Mouse (Mus musculus): Measurements from ENCODE around the gene 2010300C02Rik. TPM values are rescaled to one million over a fixed set of nuclear protein-coding genes. Genes with fewer than 3 reads are reported as not detected.
"Not testable (repeated sequence)": the region's sequence is repeated elsewhere in the genome, so short reads cannot be mapped to it uniquely, and the experiment has no call there.

Gene 2010300C02Rik
- total RNA-seq, 2 experiments from 2014 or later = 260 to 286 TPM

DNA sequence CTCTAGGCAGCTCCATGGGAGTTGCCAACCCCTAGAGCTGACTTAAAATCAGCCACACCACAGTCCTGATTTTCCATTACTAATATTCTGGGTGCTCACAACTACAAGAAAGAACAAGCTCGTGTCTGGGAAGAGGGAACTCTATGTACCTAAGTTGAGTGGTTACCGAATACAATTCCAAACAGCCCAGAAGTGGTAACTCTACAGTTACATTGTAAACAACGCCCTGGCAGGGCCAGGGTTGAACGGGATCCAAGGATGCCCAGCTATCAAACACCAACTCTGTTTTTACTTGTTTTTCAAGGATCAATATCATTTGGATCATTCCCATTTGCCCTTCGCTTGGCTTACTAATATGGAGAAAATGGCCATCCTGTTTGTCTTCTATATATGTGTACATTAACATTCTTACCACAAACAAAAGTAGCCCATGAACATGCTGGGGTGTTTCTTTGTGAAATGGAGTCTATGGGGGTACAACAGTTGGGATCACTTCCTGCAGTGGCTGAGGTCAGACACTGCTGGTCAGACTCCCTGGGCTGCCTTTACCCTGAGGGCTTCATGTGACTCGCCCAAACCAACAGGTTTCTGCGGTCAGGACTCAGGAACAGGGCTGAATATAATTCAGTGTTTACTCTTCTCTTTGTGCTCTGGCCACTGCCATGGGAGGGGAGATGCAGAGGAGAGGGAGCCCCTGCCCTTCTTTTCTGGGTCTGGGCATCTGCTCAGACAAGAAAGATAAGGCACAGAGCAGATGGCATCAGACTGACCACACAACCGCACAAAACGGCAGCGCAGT, 89.3 kb downstream of the 2010300C02Rik start:
- DNase-seq (ENCODE audit: low spot score in 2 of 2) = no peak

DNA sequence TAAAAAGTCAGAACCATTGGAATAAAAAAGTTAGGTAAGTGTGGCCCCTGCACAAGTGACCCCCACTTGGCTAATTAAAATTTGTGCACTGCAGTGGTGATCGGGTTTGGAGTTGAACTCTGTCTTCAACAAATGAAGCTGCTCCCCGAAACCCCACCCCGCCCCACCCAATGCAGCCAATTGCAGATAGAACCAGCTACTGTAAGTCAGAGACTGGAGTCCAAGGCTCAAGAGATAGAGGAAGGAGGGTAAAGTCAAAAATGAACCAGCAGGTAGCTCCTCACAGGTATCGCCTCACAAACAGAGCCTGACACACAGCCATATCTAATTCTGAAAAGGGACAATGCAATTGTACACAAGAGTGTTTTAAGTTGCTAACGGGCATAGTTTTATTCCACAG, 90.0 kb downstream of the 2010300C02Rik start:
- DNase-seq (ENCODE audit: low spot score in 2 of 2) = no peak

DNA sequence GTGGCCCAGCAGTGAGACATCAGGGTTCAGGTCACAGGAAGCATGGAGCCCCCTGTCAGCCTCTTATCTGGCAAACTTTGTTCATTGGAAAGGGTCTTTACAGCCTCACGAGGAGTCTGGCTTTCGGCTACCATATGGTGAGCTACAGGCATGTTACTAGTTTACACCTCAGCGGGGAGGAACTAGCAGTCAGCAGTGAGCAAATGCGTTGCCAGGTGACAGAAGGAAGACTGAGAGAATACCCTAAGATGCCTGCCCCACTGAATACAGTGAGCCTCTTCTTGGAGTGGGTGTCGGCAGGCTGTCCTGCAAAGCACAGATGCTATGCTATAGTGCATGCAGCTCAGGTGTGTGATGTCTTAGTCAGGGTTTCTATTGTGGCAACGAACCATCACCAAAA, 91.1 kb downstream of the 2010300C02Rik start:
- DNase-seq (ENCODE audit: low spot score in 2 of 2) = no peak

DNA sequence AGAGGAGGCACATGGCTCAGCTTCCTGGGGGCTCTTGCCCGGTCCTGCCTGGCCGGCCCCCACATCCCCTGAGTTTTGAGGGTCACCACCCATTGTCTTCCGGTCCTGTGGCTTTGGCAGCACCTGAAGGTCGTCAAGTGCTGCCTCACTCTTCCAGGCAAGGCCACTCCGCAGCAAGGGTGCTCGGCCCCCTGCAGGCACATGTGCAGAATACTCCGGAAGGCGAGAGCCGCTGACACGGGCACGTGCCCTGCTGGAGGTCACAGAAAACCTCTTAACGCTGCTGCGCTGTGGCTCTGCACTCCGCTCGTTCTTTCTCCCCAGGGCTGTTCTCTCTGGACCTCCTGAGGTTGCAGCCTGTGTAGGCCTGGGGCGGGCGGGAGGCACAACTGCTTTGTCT, 95.7 kb downstream of the 2010300C02Rik start:
- no peak for DNase-seq (ENCODE audit: low spot score in 2 of 2)

DNA sequence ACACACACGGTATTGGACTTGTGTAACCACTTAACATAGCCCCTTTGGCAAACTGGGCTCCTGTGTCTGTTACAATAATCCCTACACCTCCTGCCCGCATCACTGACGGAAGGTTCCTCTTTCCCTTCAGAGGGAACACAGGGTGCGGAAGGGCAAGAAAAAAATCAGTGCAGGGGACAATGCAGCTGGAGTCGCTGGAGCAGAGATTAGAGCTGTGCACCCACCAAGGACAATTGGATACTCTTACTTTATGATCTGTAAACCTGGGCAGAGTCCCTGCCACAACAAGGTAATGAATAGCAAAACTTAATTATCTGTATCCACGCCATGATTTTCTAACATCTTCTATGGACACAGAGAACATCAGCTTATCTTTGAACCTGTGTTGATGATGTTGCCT, 97.8 kb downstream of the 2010300C02Rik start:
- DNase-seq (ENCODE audit: low spot score in 2 of 2) = no peak

DNA sequence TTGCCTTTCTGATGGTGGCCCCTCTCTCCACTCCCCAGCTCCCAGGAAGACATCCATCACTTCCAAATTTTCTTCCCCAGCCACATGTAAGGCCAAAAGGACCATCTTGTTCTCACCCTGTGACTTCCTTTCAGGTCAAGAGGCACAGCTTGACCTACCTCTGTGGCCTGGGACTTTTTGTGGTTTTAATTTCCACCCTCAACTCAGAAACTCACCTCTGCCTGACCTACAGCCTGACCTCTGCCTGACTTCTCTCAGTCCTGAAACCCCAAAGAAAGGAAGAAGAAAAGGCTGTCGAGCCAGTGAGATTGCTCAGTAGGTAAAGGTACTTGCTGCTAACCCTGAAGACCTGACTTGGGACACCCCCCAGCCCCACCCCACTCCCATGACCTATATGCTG, 100.3 kb downstream of the 2010300C02Rik start:
- no peak for DNase-seq (ENCODE audit: low spot score in 2 of 2)

DNA sequence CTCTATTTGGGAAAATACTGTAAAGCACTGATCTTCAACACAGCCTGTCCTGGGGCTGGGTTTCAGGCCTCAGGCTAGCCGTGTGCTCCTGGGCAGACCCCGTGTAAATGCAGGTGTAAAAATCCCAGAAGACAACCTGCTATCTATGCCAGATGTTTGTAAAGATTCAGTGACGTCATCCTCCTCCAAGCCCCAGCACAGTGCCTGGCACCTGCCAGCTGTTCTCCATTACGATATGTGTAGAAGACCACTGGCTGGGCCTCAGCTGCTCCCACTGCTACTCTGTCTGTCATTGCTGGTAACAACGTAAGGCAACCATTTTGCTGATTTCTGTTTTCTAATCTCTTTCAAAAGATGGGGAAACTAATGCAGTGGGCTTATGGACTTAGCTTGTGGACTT, 102.8 kb downstream of the 2010300C02Rik start:
- no peak for DNase-seq (ENCODE audit: low spot score in 2 of 2)

DNA sequence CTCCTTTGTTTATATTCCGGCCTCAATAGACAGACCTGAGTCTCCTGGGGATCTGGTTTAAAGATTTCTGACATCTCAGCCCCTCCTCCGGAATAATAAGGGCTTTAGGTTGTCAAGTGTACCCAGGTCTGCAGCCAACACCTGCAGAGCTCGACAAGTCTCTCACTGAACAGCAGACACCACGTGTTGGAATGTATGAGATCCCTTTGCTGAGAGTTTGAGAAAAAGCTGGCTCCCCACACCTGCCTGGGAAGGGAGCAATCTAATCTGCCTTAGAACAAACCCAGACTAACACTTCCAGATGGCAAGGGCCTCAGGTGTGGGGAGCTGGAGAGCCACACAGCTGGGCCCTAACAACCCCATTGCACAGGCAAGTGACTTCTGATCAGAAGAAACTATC, 103.3 kb downstream of the 2010300C02Rik start:
- DNase-seq (ENCODE audit: low spot score in 2 of 2) = no peak

DNA sequence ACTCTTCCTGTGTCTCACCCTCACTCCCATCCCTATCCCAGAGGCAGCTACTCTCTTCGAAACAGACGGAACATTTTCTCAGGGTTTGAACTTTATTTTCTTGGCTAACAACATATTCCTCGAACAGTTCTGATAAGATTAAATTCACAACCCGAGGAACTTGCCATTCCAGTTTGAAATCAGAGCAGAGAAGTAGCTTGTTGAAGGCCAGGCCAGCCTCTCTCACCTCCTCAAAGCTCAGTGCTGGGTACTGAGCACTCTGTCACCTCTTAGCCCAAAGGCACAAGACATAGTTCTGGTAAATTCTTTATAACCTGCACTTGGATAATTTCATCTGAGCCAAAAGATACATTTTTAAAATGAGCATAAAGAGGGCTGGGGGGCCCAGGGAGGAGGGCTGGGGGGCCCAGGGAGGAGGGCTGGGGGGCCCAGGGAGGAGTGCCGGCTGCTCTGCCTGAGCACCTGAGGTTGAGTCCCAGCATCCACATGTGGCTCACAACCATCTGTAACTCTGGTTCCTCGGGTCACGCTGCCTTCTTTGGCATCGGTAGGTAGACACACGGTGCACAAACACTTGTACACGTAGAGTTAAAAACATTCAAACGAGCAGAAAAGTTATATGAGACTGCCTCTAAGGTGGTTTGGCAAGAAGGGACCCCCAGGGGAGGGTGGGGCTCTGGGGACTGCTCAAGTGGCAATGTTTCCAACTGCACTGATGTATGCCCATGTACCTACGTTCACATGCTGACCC, 104.4 kb downstream of the 2010300C02Rik start:
- no peak for DNase-seq (ENCODE audit: low spot score in 2 of 2)

DNA sequence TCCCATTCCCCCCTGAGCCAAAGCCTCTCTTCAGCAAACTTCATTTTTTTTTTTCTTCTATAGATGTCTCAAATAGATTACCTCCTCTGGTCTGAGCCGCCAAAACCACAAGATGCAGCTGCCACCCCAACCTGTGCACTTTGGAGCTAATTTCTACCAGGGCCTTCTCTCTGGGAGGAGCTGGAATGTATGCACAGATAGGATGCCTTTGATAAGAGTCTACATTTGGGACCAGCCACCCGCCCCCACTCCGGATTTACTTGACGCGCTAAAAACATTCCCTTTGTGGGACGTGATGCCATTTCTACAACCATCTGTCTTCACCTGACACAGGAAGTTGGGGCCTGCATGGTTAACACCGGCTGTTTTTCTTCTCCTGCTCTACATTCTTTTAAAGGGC, 105.0 kb downstream of the 2010300C02Rik start:
- no peak for DNase-seq (ENCODE audit: low spot score in 2 of 2)

DNA sequence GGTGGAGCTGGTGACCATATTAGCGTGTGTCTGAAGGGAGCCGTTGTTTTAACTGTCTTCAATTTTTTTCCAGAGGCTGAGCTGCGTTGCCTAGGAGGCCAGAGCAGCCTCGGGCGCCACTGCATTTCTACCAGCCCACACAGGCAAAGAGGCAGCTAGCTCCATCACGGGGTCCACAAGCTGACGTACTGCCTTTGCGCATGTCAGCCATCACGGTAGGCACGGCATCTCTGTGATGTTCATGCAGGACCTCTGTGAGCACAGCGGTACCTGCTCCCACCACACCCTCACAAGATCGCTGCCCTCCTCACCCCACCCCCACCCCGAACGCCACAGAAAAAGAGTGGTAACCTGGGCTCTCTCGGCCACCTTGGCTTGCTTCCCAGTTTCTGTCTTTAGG, 105.8 kb downstream of the 2010300C02Rik start:
- DNase-seq (ENCODE audit: low spot score in 2 of 2) = no peak

DNA sequence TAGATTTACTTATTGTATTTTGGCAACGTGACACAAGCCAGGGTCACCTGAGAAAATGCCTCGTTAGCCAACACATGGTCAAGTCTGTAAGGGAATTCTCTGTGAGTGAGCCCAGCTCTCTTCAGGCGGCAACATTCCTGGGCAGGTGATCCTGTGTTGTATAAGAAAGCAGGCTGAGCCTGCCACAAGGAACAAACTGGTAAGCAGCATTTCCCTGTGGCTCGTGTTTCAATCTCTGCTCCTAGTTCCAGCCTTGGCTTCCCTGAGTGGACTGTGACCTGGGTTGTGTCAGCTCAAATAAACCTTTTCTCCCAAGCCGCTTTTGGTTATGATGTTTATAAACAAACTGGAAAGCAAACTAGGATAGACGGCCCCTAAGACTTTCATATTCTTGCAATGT, 108.9 kb downstream of the 2010300C02Rik start:
- no peak for DNase-seq (ENCODE audit: low spot score in 2 of 2)

DNA sequence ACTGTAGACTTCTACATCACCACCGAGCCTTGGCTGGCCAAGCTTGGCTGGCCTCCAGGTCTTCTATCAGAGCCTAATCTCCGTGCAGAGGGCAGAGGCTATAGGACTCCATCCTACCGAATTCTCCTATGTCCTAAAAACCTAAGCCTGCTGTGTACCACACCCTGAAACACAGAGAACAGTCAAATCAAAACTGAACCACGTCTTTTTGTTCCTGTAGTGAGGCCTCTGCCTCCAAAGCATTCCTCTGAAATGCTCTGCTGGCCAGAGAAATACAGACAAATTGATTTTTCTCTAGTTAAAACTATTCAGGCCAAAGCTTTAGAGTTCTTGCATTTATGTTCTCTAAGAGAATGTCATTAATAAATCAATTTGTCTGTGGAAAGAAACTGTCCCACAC, 109.6 kb downstream of the 2010300C02Rik start:
- DNase-seq (ENCODE audit: low spot score in 2 of 2) = no peak

DNA sequence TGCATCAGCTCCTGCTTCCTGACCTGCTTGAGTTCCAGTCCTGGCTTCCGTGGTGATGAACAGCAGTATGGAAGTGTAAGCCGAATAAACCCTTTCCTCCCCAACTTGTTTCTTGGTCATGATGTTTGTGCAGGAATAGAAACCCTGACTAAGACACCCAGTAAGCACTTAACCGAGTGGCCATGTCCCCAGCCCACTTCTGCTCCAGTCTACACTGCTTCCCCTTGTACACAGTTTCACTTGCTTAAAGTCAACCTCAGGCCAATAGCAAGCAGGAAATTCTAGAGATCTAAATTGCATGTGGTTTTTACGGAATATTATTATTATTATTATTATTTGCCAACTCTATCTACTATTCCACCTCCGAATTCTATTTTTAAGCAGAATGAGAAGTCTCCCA, 114.2 kb downstream of the 2010300C02Rik start:
- not testable (repeated sequence) for DNase-seq (ENCODE audit: low spot score in 2 of 2)

DNA sequence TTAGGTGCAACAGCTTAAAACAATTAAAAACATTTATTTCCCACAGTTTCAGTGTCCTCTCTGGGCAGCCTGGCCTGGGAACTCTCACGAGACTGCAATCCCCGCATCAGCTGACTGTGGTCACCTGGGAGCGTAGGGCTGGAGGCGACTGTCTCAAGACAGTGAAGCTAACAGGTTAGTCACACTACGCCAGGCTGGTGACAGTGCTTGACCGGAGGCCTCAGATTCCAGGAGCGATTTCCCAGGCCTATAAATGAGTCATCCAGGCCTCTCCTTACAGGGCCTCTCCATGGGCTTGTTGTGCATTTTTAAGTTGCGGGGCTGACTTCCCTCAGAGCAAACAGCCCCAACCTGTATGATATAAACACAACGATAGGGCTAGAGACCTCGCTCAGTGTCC, 116.7 kb downstream of the 2010300C02Rik start:
- DNase-seq (ENCODE audit: low spot score in 2 of 2) = no peak

DNA sequence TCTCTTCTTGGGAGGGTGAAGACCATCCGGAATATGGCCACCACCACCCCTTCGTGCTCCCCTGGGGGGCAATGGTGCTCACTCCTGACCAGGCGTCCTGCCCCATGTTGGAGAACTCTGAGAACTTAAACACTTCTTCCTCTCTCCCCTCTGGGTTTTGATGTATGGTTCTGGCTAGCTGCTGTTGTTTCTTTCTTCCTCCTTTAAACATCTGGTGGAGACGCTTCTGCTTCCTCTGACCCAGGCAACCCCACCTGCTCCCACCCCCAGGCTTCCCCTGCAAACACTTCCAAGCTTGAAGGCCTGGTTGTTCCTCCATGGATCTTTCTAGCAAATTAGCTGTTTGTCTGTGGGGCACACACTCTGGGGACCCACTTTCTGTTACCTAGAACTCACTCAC, 117.6 kb downstream of the 2010300C02Rik start:
- DNase-seq (ENCODE audit: low spot score in 2 of 2) = no peak

DNA sequence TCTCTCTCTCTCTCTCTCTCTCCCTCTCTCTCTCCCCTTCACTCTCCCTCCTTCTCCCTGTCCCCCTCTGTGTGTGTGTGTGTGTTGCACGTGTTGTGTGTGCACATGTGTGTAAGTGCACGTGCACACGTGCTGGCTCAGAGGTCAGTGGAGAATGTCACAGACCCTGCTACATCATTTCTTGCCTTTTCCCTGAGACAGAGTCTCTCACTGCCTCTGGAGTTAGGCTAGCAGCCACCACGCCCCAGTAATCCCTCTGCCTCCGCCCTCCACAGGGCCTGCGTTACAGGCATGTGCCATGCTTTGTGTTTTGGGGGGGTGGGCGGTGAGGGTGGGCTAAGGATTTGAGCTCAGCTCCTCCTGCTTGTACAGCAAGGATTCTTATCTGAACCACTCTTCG, 118.4 kb downstream of the 2010300C02Rik start:
- DNase-seq (ENCODE audit: low spot score in 2 of 2) = no peak

DNA sequence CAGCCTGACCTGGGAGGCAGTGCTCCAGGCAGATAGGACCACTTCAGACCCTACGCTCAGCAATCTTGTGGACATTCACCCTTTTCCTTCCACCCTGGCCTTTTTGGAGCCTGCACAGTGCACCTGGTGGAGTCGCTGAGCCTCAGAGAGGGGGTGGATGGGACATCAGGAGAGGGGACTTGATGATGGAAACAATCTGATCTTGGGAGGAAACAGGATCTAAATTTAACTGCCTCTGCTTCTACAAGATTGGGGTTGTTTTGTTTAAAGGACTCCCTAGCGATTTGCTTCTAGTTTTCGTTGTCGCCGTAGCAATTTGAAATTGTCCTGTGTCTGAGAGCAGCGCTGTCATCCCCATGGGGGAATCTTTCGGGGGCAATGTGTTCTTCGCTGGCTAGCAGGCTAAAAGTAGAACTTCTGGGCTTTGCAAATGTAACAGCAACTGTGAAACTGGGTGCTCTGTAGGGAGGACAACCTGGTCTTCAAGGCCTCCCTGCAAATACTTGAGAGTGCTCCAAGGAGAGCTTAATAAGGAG, 119.2 kb downstream of the 2010300C02Rik start:
- no peak for DNase-seq (ENCODE audit: low spot score in 2 of 2)

DNA sequence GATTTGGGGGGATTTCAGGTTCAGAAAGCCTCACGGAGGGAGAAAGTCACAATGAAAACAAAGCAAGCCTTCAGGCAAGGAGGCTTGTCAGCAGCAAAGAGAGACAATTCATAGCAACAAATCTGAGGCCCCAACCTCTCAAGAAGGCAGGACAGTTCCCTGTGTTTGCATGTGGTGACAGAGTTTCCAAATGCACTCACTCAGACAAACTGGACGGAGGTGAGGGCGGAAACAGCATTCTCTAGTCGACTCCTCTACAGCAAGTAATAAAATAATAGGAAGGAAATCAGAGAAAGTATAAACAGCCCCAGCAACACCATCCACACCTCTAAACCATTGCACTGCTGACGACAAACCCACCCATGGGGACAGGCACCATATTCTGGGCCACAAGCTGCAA, 120.9 kb downstream of the 2010300C02Rik start:
- no peak for DNase-seq (ENCODE audit: low spot score in 2 of 2)

DNA sequence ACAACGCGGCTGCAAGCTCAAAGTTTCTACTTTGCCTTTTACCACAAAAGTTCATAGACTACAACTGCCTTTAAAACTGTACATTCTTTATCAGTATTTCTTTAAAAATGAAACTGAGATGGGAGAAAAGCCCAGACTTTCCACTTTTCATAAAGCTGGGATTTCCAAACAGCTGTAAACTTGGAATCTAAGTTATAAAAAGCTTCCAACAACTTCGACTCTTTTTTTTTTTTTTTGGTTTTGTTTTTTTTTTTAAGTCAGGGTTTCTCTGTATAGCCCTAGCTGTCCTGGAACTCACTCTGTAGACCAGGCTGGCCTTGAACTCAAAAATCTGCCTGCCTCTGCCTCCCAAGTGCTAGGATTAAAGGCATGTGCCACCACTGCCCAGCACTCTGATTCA, 125.1 kb downstream of the 2010300C02Rik start:
- DNase-seq (ENCODE audit: low spot score in 2 of 2) = not testable (repeated sequence)

DNA sequence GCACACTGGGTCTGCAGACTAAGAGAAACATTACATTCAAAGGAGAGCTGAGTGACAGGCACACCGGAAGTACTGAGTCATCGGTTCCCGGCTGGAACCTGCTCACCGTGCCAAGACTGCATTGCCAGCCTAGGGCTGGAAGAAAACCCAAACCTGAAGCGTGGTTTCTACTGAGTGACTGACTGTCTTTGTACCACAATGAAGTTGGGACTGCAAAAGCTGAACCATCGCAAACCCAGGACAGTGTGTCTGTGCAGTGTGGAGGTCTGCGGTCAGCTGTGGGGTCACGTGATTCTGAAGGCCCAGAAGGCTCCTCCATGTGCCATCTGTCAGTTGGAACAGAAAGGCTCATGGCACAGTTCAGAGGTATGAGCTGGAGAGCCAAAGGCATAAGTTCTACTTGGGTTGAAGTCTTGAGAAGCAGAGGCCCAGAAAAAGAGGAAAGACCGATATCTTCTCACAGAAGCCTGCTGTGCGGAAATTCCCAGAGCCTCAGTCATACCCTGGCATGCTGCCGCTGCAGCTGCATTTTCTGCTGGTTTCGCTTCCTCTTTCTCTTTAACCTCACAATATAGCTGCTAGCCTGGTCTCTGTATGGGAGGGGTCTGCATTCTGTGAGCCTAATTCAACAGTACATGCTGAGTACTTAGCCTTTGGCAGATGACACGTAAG, 133.9 kb downstream of the 2010300C02Rik start:
- DNase-seq (ENCODE audit: low spot score in 2 of 2) = peak; percentile 43 to 67

Measured in layer of hippocampus, postnatal 14 days (tissue).